Mouse (Mus musculus) megakaryocyte, embryonic 14.5 days (primary cell): Measurements from ENCODE around the gene Zcchc24.

Source experiments
- FLI1 ChIP-seq: IDR thresholded peaks from 2 replicates; pipeline ENCODE4 v1.6.1; 2012; ENCODE audit warnings: low read length, inconsistent platforms, mixed read lengths
- GATA1 ChIP-seq: IDR thresholded peaks from 3 replicates; pipeline ENCODE4 v1.6.1; 2012; ENCODE audit warnings: mixed read lengths, low read length, inconsistent platforms, borderline replicate concordance

DNA sequence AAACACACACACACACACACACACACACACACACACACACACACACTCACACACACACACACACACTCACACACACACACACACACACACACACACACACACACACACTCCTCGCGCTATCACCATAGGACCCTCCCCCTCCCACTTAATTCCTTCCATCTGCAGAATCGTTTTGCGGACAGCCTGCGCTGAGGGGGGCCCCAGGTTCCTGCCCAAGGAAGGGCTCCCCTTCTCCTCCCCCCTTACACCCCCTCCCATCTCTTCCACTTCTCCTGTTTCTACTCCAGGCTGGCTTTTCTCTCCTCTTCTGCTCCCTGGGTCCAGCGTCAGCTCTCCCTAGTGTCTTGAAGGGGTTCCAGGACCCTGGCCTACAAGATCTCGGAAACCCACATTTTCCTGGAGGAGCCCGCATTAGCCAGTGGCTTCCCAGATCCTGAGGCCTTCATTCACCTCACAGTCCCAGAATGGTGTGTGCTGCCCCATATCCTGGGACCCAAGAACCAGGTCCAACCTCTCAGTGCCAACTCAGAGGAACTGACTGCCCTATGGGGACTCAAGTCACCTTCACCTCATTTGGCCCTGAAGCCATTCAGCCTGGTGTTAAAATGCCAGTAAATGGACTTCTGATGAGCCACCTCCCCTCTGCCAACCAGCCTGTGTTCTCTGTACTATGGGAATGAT lies 927 bp upstream of the Zcchc24 start:
- TF ChIP-seq GATA1 = no peak
- TF ChIP-seq FLI1 = no peak
